Mouse (Mus musculus) liver, embryonic 16.5 days (tissue): Measurements from ENCODE around the gene Slc44a1. TPM values are rescaled to one million over a fixed set of nuclear protein-coding genes. Genes with fewer than 3 reads are reported as not detected.

Experiments
- ATAC-seq: fragments of 200-750 bp; cut with Nextera tagmentation; 2 replicates; pipeline ENCODE4 v1.8.0; 2017; ENCODE audit warnings: low read depth, mild to moderate bottlenecking, moderate number of reproducible peaks, moderate library complexity
- H3K27ac ChIP-seq: fragments of 300-500 bp; sonication (generic); 2 replicates; pipeline ENCODE4 v1.5.1; 2014; ENCODE audit warnings: mild to moderate bottlenecking, low read length
- H3K27me3 ChIP-seq: fragments of 300-500 bp; sonication (generic); 2 replicates; pipeline ENCODE4 v1.6.1; 2014; ENCODE audit warnings: low read depth, low read length, mixed read lengths; ENCODE audit not compliant: control insufficient read depth, insufficient read depth
- H3K36me3 ChIP-seq: fragments of 300-500 bp; sonication (generic); 2 replicates; pipeline ENCODE4 v1.6.1; 2014; ENCODE audit warnings: mild to moderate bottlenecking; ENCODE audit not compliant: control insufficient read depth, insufficient read depth
- H3K4me1 ChIP-seq: fragments of 300-500 bp; sonication (generic); 2 replicates; pipeline ENCODE4 v1.6.1; 2014; ENCODE audit warnings: low read depth, low read length, mixed read lengths; ENCODE audit not compliant: control insufficient read depth
- H3K4me2 ChIP-seq: fragments of 300-500 bp; sonication (generic); 2 replicates; pipeline ENCODE4 v1.6.1; 2014; ENCODE audit warnings: low read depth, low read length, mixed read lengths
- H3K4me3 ChIP-seq: fragments of 300-500 bp; sonication (generic); 2 replicates; pipeline ENCODE4 v1.5.1; 2014; ENCODE audit warnings: low read depth, mild to moderate bottlenecking, low read length
- H3K9ac ChIP-seq: fragments of 300-500 bp; sonication (generic); 2 replicates; pipeline ENCODE4 v1.6.1; 2014; ENCODE audit warnings: low read depth, low read length
- H3K9me3 ChIP-seq: fragments of 300-500 bp; sonication (generic); replicated peaks from 2 replicates; pipeline ENCODE4 v1.6.1; 2016; ENCODE audit warnings: low read length; ENCODE audit not compliant: control insufficient read depth
- WGBS: fragments of 180-500 bp; shearing (Covaris S2); extraction: QIAGEN DNeasy Blood & Tissue Kit; methylation state at CpG from one replicate; pipeline ENCODE4 v1.1.7; 2014; ENCODE audit not compliant: insufficient replicate concordance; 5-methylcytosine and 5-hydroxymethylcytosine counted together
- polyA plus RNA-seq: library from polyadenylated mRNA; unstranded; fragments of >200 nt; fragmentation: Nextera tagmentation; extraction: Ambion mirVana; gene quantifications from 2 replicates; pipeline ENCODE4 v1.2.1, GENCODE M21; 2015

Slc44a1 gene
- polyA plus RNA-seq, 1 experiment from 2014 or later = 9.7 TPM

GRCm38 (mm10) chr4:53456570-53456969 lies 16.4 kb downstream of the Slc44a1 start:
- 53% methylated on average over 6 of the region's 6 CpGs for WGBS
- Histone ChIP-seq H3K4me3 (no peak overlapping the region), H3K36me3 (no peaks in the 10 kb centered on the region), H3K9ac (no peak overlapping the region), H3K4me2 (no peak overlapping the region), H3K27me3 (no peaks in the 10 kb centered on the region), H3K9me3 (no peaks in the 10 kb centered on the region), H3K27ac (no peak overlapping the region), H3K4me1 (peaks cover 2% of the 10 kb centered on the region)
- peak; percentile 51; the same call in 1 of the 2 replicates for ATAC-seq

GRCm38 (mm10) chr4:53458503-53458902 lies 18.3 kb downstream of the Slc44a1 start:
- H3K9me3 ChIP-seq = no peaks in the 10 kb centered on the region
- 57% methylated on average over 3 of the region's 3 CpGs for WGBS
- no peak overlapping the region for H3K27ac ChIP-seq
- H3K9ac ChIP-seq = no peak overlapping the region
- H3K27me3 ChIP-seq = no peaks in the 10 kb centered on the region
- ATAC-seq = no peak
- H3K36me3 ChIP-seq = no peaks in the 10 kb centered on the region
- H3K4me2 ChIP-seq = no peak overlapping the region
- H3K4me3 ChIP-seq = no peak overlapping the region
- H3K4me1 ChIP-seq = peaks cover 2% of the 10 kb centered on the region; the same call in 1 of the 2 replicates

- Histone ChIP-seq H3K27ac (no peak overlapping the region), H3K4me2 (no peak overlapping the region)
- 45% methylated on average over 7 of the region's 7 CpGs for WGBS
Observed at GRCm38 (mm10) chr4:53459697-53460096, 19.5 kb downstream of the Slc44a1 start.

GRCm38 (mm10) chr4:53461026-53461425 lies 20.8 kb downstream of the Slc44a1 start:
- Histone ChIP-seq H3K36me3 (no peaks in the 10 kb centered on the region), H3K9ac (no peak overlapping the region), H3K4me3 (no peak overlapping the region), H3K4me2 (no peak overlapping the region), H3K27me3 (no peaks in the 10 kb centered on the region), H3K27ac (no peak overlapping the region), H3K9me3 (no peaks in the 10 kb centered on the region), H3K4me1 (peaks cover 2% of the 10 kb centered on the region; the same call in 1 of the 2 replicates)
- WGBS = 73% methylated on average over 4 of the region's 4 CpGs
- no peak for ATAC-seq

More at GRCm38 (mm10) chr4:53459697-53460096, 19.5 kb downstream of the Slc44a1 start:
- Histone ChIP-seq H3K27me3 (no peaks in the 10 kb centered on the region), H3K4me3 (no peak overlapping the region), H3K4me1 (peaks cover 2% of the 10 kb centered on the region; the same call in 1 of the 2 replicates), H3K36me3 (no peaks in the 10 kb centered on the region), H3K9ac (no peak overlapping the region), H3K9me3 (no peaks in the 10 kb centered on the region)
- ATAC-seq = peak; percentile 74

- Histone ChIP-seq H3K4me1 (peaks cover 2% of the 10 kb centered on the region; the same call in 1 of the 2 replicates), H3K27me3 (no peaks in the 10 kb centered on the region), H3K36me3 (no peaks in the 10 kb centered on the region), H3K9ac (no peak overlapping the region), H3K4me3 (no peak overlapping the region), H3K27ac (no peak overlapping the region), H3K4me2 (no peak overlapping the region), H3K9me3 (no peaks in the 10 kb centered on the region)
- 66% methylated on average over 5 of the region's 5 CpGs for WGBS
- no peak for ATAC-seq
Observed at GRCm38 (mm10) chr4:53462069-53462468, 21.9 kb downstream of the Slc44a1 start.

- 79% methylated on average over 18 of the region's 18 CpGs for WGBS
- Histone ChIP-seq H3K27me3 (no peaks in the 10 kb centered on the region), H3K4me3 (no peak overlapping the region), H3K27ac (no peak overlapping the region), H3K9ac (no peak overlapping the region), H3K9me3 (no peaks in the 10 kb centered on the region), H3K4me1 (peaks cover 2% of the 10 kb centered on the region; the same call in 1 of the 2 replicates), H3K36me3 (no peaks in the 10 kb centered on the region), H3K4me2 (no peak overlapping the region)
- ATAC-seq = no peak
Observed at GRCm38 (mm10) chr4:53462505-53463251, 22.5 kb downstream of the Slc44a1 start.

- 74% methylated on average over 1 of the region's 1 CpGs for WGBS
Observed at GRCm38 (mm10) chr4:53465887-53466286, 25.7 kb downstream of the Slc44a1 start.

GRCm38 (mm10) chr4:53469007-53469406 lies 28.8 kb downstream of the Slc44a1 start:
- 21% methylated on average over 6 of the region's 6 CpGs for WGBS
- Histone ChIP-seq H3K4me1 (no peaks in the 10 kb centered on the region; the same call in 1 of the 2 replicates), H3K27me3 (no peaks in the 10 kb centered on the region), H3K9me3 (no peaks in the 10 kb centered on the region), H3K4me2 (no peak overlapping the region), H3K4me3 (no peak overlapping the region), H3K27ac (no peak overlapping the region), H3K36me3 (no peaks in the 10 kb centered on the region), H3K9ac (no peak overlapping the region)
- no peak for ATAC-seq

More at GRCm38 (mm10) chr4:53465887-53466286, 25.7 kb downstream of the Slc44a1 start:
- Histone ChIP-seq H3K9me3 (no peaks in the 10 kb centered on the region), H3K9ac (no peak overlapping the region), H3K36me3 (no peaks in the 10 kb centered on the region), H3K27me3 (no peaks in the 10 kb centered on the region), H3K4me2 (no peak overlapping the region), H3K27ac (no peak overlapping the region), H3K4me3 (no peak overlapping the region), H3K4me1 (peaks cover 2% of the 10 kb centered on the region; the same call in 1 of the 2 replicates)
- no peak for ATAC-seq

GRCm38 (mm10) chr4:53474109-53474508 lies 33.9 kb downstream of the Slc44a1 start:
- no peaks in the 10 kb centered on the region for H3K9me3 ChIP-seq
- H3K4me3 ChIP-seq = no peak overlapping the region
- no peaks in the 10 kb centered on the region for H3K27me3 ChIP-seq
- no peak overlapping the region for H3K9ac ChIP-seq
- H3K36me3 ChIP-seq = no peaks in the 10 kb centered on the region
- no peak for ATAC-seq
- H3K27ac ChIP-seq = no peak overlapping the region
- no peaks in the 10 kb centered on the region for H3K4me1 ChIP-seq
- no peak overlapping the region for H3K4me2 ChIP-seq
